Mouse (Mus musculus) lung, postnatal 0 days (tissue): ENCODE measurements around the gene Krtap10-10. TPM values are rescaled to one million over a fixed set of nuclear protein-coding genes. Genes with fewer than 3 reads are reported as not detected.

ENCODE experiments used
- ATAC-seq: fragments of 200-750 bp; cut with Nextera tagmentation; 2 replicates; pipeline ENCODE4 v1.8.0; 2017; ENCODE audit warnings: moderate library complexity
- DNase-seq: peaks from one replicate; pipeline ENCODE4 v3.0.0-alpha.2; 2016; ENCODE audit warnings: low spot score
- H3K27ac ChIP-seq: fragments of 300-500 bp; sonication (generic); 2 replicates; pipeline ENCODE4 v1.5.1; 2014; ENCODE audit warnings: antibody characterized with exemption, mild to moderate bottlenecking, low read length, mixed read lengths
- H3K27me3 ChIP-seq: fragments of 300-500 bp; sonication (generic); replicated peaks from 2 replicates; pipeline ENCODE4 v1.6.1; 2014; ENCODE audit warnings: low read length, mixed read lengths; ENCODE audit not compliant: insufficient read depth
- H3K36me3 ChIP-seq: fragments of 300-500 bp; sonication (generic); 2 replicates; pipeline ENCODE4 v1.6.1; 2014; ENCODE audit warnings: low read length, mixed read lengths; ENCODE audit not compliant: insufficient read depth
- H3K4me1 ChIP-seq: fragments of 300-500 bp; sonication (generic); 2 replicates; pipeline ENCODE4 v1.6.1; 2014; ENCODE audit warnings: antibody characterized with exemption, low read depth, low read length, mixed read lengths; ENCODE audit not compliant: insufficient read depth
- H3K4me2 ChIP-seq: fragments of 300-500 bp; sonication (generic); replicated peaks from 2 replicates; pipeline ENCODE4 v1.6.1; 2014; ENCODE audit warnings: low read depth, mild to moderate bottlenecking, low read length, moderate library complexity, mixed read lengths
- H3K4me3 ChIP-seq: fragments of 300-500 bp; sonication (generic); 2 replicates; pipeline ENCODE4 v1.5.1; 2014; ENCODE audit warnings: low read depth, low read length
- H3K9ac ChIP-seq: fragments of 300-500 bp; sonication (generic); replicated peaks from 2 replicates; pipeline ENCODE4 v1.6.1; 2014; ENCODE audit warnings: low read depth, mild to moderate bottlenecking
- H3K9me3 ChIP-seq: fragments of 300-500 bp; sonication (generic); 2 replicates; pipeline ENCODE4 v1.6.1; 2016; ENCODE audit warnings: low read length, mixed read lengths
- CTCF ChIP-seq: IDR thresholded peaks from 2 replicates; pipeline ENCODE4 v1.5.1; 2016; ENCODE audit warnings: antibody characterized with exemption, mild to moderate bottlenecking
- EP300 ChIP-seq: IDR thresholded peaks from 2 replicates; pipeline ENCODE4 v1.6.1; 2016; ENCODE audit warnings: antibody characterized with exemption, mild to moderate bottlenecking, control low read depth
- WGBS: fragments of 180-500 bp; shearing (Covaris S2); extraction: QIAGEN DNeasy Blood & Tissue Kit; methylation state at CpG from one replicate; pipeline ENCODE4 v1.1.7; 2014; 5-methylcytosine and 5-hydroxymethylcytosine counted together
- polyA plus RNA-seq: library from polyadenylated mRNA; unstranded; fragments of >200 nt; fragmentation: Nextera tagmentation; extraction: Ambion mirVana; gene quantifications from 2 replicates; pipeline ENCODE4 v1.2.1, GENCODE M21; 2015

The Krtap10-10 gene
- polyA plus RNA-seq, 1 experiment from 2014 or later, result not detected

DNA sequence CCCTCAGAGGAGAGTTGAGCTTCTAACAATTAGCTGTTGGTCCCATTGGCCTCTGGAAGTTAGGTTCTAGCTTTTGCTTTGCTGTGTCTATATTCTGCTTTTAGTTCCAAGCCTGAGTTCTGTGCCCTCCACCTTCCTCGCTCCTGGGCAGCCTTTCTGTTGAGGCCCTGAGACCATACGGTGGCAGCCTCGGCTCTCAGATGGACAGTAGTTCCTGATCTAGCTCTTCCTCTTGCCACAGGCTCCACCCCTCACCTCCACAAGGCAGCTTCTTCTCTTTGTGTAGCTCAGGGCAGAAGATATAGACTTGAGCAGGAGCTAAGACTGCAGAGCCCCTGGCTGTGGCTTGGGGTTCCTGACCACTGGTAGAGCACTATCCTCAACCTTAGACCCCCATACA lies 44.6 kb downstream of the Krtap10-10 start:
- 70% methylated on average over 3 of the region's 3 CpGs for WGBS
- Histone ChIP-seq H3K4me3 (no peak overlapping the region), H3K9ac (no peak overlapping the region), H3K4me2 (no peak overlapping the region), H3K4me1 (no peaks in the 10 kb centered on the region), H3K27ac (no peak overlapping the region), H3K27me3 (no peaks in the 10 kb centered on the region), H3K9me3 (no peaks in the 10 kb centered on the region), H3K36me3 (no peaks in the 10 kb centered on the region)
- ATAC-seq, result no peak
- DNase-seq, result no peak
- TF ChIP-seq CTCF, result no peak
- TF ChIP-seq EP300, result no peak

DNA sequence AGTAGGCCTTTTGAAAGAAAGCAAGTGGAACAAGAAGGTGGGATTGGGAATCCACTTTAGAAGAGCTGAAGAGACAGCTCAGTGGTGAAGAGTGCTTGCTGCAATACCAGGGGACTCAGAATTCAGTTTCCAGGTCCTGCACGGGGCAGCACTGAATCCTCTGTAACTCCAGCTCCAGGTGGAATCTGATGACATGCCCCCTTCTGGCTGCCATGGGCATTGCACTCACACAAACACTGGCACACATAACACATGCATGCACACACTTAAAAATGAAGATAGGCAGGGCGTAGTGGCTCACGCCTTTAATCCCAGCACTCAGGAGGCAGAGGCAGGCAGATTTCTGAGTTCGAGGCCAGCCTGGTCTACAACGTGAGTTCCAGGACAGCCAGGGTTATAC lies 46.8 kb downstream of the Krtap10-10 start:
- Histone ChIP-seq H3K27ac (no peak overlapping the region), H3K4me3 (no peak overlapping the region), H3K4me1 (no peaks in the 10 kb centered on the region), H3K9me3 (no peaks in the 10 kb centered on the region), H3K9ac (no peak overlapping the region), H3K4me2 (no peak overlapping the region), H3K36me3 (no peaks in the 10 kb centered on the region), H3K27me3 (no peaks in the 10 kb centered on the region)
- TF ChIP-seq CTCF, result peak; percentile 33; the same call in 1 of the 2 replicates
- TF ChIP-seq EP300, result no peak
- ATAC-seq (no peak), DNase-seq (no peak)
- WGBS, result 83% methylated on average over 5 of the region's 5 CpGs

DNA sequence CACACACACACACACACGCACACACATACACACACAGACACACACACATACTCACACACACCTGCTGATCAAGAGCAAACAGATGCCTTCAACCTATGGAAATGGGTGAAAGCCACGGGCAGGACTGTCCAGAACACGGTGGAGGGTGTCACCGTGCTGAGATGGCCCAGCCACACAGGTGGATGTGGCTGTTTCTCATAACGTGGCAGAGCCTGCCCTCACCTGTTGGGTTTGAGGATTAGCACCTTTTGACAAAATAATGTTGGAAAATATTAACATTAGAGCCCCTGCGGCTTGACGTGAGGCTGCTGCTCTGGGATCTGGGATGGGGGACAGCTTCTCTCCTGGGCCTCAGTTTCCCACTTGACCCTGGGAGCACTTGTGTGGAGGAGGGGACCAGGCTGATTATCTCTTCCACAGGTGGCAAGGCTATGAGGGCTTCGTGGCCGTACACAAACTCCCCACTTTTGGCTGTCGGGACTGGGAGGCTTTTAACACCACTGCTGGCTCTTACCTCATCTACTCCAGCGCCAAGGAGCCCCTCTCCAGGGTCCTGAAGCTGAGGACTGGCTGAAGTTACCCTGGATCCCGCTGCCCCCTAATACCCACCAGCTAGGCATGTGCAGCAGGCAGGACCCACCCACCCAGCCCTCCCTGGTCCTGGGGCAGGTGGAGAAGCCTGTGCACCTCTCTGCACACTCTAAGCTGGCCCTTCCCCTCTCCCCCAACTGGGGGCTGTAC lies 50.4 kb downstream of the Krtap10-10 start:
- Histone ChIP-seq H3K4me1 (no peaks in the 10 kb centered on the region), H3K27ac (no peak overlapping the region), H3K4me3 (no peak overlapping the region), H3K27me3 (no peaks in the 10 kb centered on the region), H3K9ac (no peak overlapping the region), H3K9me3 (no peaks in the 10 kb centered on the region), H3K36me3 (no peaks in the 10 kb centered on the region), H3K4me2 (no peak overlapping the region)
- DNase-seq, result no peak
- peak; percentile 51 for TF ChIP-seq CTCF
- TF ChIP-seq EP300, result no peak
- no peak for ATAC-seq
- 36% methylated on average over 12 of the region's 12 CpGs for WGBS

Other genes with a start within 250 kb of the Krtap10-10 start
- gene Sumo3, start 229.8 kb upstream of the Krtap10-10 start, polyA plus RNA-seq, result 185 and 209 TPM in 2 replicates
- gene Gm49325, start 229.8 kb upstream of the Krtap10-10 start, polyA plus RNA-seq, result 4.9 and 6.4 TPM in 2 replicates
- gene Ube2g2, start 213.7 kb upstream of the Krtap10-10 start, polyA plus RNA-seq, result 59.8 and 65.6 TPM in 2 replicates
- gene Tspear, start 149.4 kb upstream of the Krtap10-10 start, polyA plus RNA-seq, result 0.12 and 0.13 TPM in 2 replicates
- not detected in 2 replicates for gene Gm19402, start 145.2 kb upstream of the Krtap10-10 start, polyA plus RNA-seq
- not detected in 2 replicates for gene Gm9508, start 138.7 kb upstream of the Krtap10-10 start, polyA plus RNA-seq
- not detected in 2 replicates for gene Gm10272, start 129.3 kb upstream of the Krtap10-10 start, polyA plus RNA-seq
- gene Gm10024, start 124.5 kb upstream of the Krtap10-10 start, polyA plus RNA-seq, result not detected in 2 replicates
- not detected in 2 replicates for gene Gm10142, start 120.1 kb upstream of the Krtap10-10 start, polyA plus RNA-seq
- gene Krtap12-1, start 115.3 kb upstream of the Krtap10-10 start, polyA plus RNA-seq, result not detected in 2 replicates
- not detected in 2 replicates for gene Gm10100, start 109.5 kb upstream of the Krtap10-10 start, polyA plus RNA-seq
- gene Gm18596, start 93.3 kb upstream of the Krtap10-10 start, polyA plus RNA-seq, result not detected in 2 replicates
- gene Gm9736, start 84.6 kb upstream of the Krtap10-10 start, polyA plus RNA-seq, result not detected in 2 replicates
- not detected in 2 replicates for gene Gm3233, start 76.3 kb upstream of the Krtap10-10 start, polyA plus RNA-seq
- gene Gm3238, start 64.6 kb upstream of the Krtap10-10 start, polyA plus RNA-seq, result not detected in 2 replicates
- not detected in 2 replicates for gene Gm7138, start 59.0 kb upstream of the Krtap10-10 start, polyA plus RNA-seq
- not detected in 2 replicates for gene Gm3250, start 53.4 kb upstream of the Krtap10-10 start, polyA plus RNA-seq
- gene Gm7137, start 47.7 kb upstream of the Krtap10-10 start, polyA plus RNA-seq, result not detected in 2 replicates
- gene Gm9639, start 40.9 kb upstream of the Krtap10-10 start, polyA plus RNA-seq, result not detected in 2 replicates
- not detected in 2 replicates for gene Gm19668, start 36.8 kb upstream of the Krtap10-10 start, polyA plus RNA-seq
- gene Gm9507, start 24.1 kb upstream of the Krtap10-10 start, polyA plus RNA-seq, result not detected in 2 replicates
- not detected in 2 replicates for gene Gm2696, start 21.3 kb upstream of the Krtap10-10 start, polyA plus RNA-seq
- gene Krtap10-4, start 8.9 kb upstream of the Krtap10-10 start, polyA plus RNA-seq, result not detected in 2 replicates
- not detected in 2 replicates for gene Gm36176, start 10.9 kb downstream of the Krtap10-10 start, polyA plus RNA-seq
- not detected in 2 replicates for gene Gm10318, start 16.9 kb downstream of the Krtap10-10 start, polyA plus RNA-seq
- gene Gm3285, start 26.0 kb downstream of the Krtap10-10 start, polyA plus RNA-seq, result not detected in 2 replicates
- 1.2 and 1.6 TPM in 2 replicates for gene Lrrc3, start 66.6 kb downstream of the Krtap10-10 start, polyA plus RNA-seq
- gene Trpm2, start 134.6 kb downstream of the Krtap10-10 start, polyA plus RNA-seq, result 0.52 and 0.74 TPM in 2 replicates
- gene 1810043G02Rik, start 142.6 kb downstream of the Krtap10-10 start, polyA plus RNA-seq, result 15.1 and 16.8 TPM in 2 replicates
- 35.6 and 40.0 TPM in 2 replicates for gene Pfkl, start 174.1 kb downstream of the Krtap10-10 start, polyA plus RNA-seq
- 0.36 TPM in 1 of 2 replicates, not detected in the other for gene Dnmt3l, start 206.0 kb downstream of the Krtap10-10 start, polyA plus RNA-seq
- not detected in 2 replicates for gene Aire, start 207.7 kb downstream of the Krtap10-10 start, polyA plus RNA-seq
- gene Icosl, start 233.4 kb downstream of the Krtap10-10 start, polyA plus RNA-seq, result 5.4 and 5.8 TPM in 2 replicates